Mouse (Mus musculus): ENCODE measurements around the gene Grap. TPM values are rescaled to one million over a fixed set of nuclear protein-coding genes. Genes with fewer than 3 reads are reported as not detected.

The Grap gene
- polyA plus RNA-seq, 1 experiment from 2014 or later = 8.3 TPM

DNA sequence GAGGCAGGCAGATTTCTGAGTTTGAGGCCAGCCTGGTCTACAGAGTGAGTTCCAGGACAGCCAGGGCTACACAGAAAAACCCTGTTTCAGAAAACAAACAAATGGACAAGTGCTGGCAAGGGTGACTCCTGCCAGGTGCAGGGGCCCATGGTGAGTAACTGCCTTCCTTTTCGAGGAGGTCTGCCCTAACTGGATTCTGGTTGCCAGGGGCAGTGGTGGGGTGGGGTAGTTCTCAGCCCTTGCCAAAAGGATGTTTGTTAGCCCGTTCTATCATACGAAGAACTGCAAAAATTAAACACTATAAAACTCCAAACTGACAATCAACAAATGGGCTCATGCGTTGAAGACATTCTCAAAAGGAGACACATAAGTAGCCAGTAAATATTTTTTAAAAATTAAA lies 3.4 kb upstream of the Grap start:
- Histone ChIP-seq H3K27ac (no peak overlapping the region), H3K36me3 (no peaks in the 10 kb centered on the region), H3K4me1 (0 out of 2 replicates have a peak, but pooled peaks cover 3% of the 10 kb centered on the region), H3K9ac (no peak overlapping the region), H3K4me3 (no peak overlapping the region), H3K4me2 (no peak overlapping the region), H3K27me3 (no peaks in the 10 kb centered on the region), H3K9me3 (no peaks in the 10 kb centered on the region)
- 80% methylated on average over 4 of the region's 4 CpGs for WGBS
- no peak for ATAC-seq (ENCODE audit: insufficient number of reproducible peaks, insufficient read depth, low FRiP score, low TSS enrichment, low read depth)

DNA sequence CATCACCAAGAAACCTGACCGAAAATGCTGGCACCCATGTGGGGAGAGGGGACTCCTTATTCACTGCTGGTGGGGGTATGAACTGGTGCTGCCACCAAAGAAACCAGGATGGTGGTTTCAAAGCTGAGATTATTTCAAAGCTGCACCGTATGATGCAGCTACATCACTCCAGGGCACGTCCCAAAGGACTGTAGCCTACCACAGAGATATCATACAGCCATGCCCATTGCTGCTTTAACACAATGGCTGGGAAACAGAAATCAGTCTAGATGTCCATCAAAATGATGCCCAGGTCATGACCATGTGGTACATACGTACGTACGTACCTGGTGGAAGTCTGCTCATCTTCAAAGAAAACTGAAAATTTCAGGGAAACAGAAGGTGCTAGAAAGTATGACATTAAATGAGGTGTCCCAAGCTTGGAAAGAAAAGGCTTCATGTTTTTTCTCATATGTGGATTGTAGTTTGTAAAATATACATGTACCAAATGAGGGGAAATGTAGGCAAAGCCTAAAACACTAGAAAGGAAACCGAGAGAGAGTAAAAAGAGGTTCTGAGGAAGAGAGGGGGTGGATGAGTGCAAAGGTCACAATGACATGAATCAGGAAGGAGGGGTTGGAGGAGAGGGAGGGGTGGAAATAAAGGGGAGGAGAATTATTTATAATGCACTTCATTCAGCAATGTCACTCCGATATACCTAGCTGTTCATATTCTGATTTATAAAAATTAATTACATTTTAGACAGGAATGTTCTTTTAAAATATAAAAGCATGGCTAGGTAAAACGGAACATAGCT lies 2.4 kb upstream of the Grap start:
- no peak overlapping the region for H3K4me3 ChIP-seq
- no peak for ATAC-seq (ENCODE audit: insufficient number of reproducible peaks, insufficient read depth, low FRiP score, low TSS enrichment, low read depth)
- no peak overlapping the region for H3K4me2 ChIP-seq
- no peaks in the 10 kb centered on the region for H3K9me3 ChIP-seq
- H3K27ac ChIP-seq = no peak overlapping the region
- no peaks in the 10 kb centered on the region for H3K27me3 ChIP-seq
- H3K36me3 ChIP-seq = no peaks in the 10 kb centered on the region
- no peaks in the 10 kb centered on the region for H3K4me1 ChIP-seq
- H3K9ac ChIP-seq = no peak overlapping the region
- WGBS = 80% methylated on average over 9 of the region's 9 CpGs

DNA sequence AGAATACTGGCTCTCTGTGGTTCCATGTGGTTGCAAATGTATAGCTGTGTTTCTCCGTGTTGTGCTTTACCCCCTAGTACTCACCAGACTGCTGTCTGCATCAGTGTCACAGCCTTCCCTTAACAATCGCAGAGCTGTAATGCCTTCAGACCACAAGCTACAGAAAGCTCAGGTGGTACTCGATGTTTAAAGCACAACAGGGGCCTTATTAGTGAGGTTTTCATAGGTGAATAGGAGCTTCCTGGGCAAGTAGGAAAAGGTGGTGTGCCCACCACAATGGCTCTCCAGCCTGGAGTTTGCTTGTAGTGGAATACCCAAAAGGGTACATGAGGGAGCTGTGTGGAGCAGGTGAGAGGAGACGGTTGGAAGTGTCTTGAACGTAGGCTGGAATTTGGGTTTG lies 849 bp upstream of the Grap start:
- Histone ChIP-seq H3K4me3 (no peak overlapping the region), H3K9me3 (no peaks in the 10 kb centered on the region), H3K27me3 (no peaks in the 10 kb centered on the region), H3K9ac (no peak overlapping the region), H3K27ac (no peak overlapping the region), H3K4me2 (no peak overlapping the region), H3K36me3 (no peaks in the 10 kb centered on the region), H3K4me1 (0 out of 2 replicates have a peak, but pooled peaks cover 3% of the 10 kb centered on the region)
- ATAC-seq (ENCODE audit: insufficient number of reproducible peaks, insufficient read depth, low FRiP score, low TSS enrichment, low read depth) = no peak
- WGBS = 87% methylated on average over 5 of the region's 5 CpGs

GRCm38 (mm10) chr11:61653568-61653967 lies 503 bp downstream of the Grap start:
- Histone ChIP-seq H3K27ac (no peak overlapping the region), H3K4me3 (no peak overlapping the region), H3K36me3 (no peaks in the 10 kb centered on the region), H3K9me3 (no peaks in the 10 kb centered on the region), H3K4me1 (0 out of 2 replicates have a peak, but pooled peaks cover 3% of the 10 kb centered on the region), H3K4me2 (no peak overlapping the region), H3K9ac (no peak overlapping the region), H3K27me3 (no peaks in the 10 kb centered on the region)
- ATAC-seq (ENCODE audit: insufficient number of reproducible peaks, insufficient read depth, low FRiP score, low TSS enrichment, low read depth) = no peak
- WGBS = 72% methylated on average over 2 of the region's 2 CpGs

- Histone ChIP-seq H3K9ac (no peak overlapping the region), H3K27ac (no peak overlapping the region), H3K36me3 (no peaks in the 10 kb centered on the region), H3K4me1 (0 out of 2 replicates have a peak, but pooled peaks cover 12% of the 10 kb centered on the region), H3K9me3 (no peaks in the 10 kb centered on the region), H3K4me2 (no peak overlapping the region), H3K4me3 (no peak overlapping the region), H3K27me3 (no peaks in the 10 kb centered on the region)
- 79% methylated on average over 4 of the region's 4 CpGs for WGBS
- ATAC-seq (ENCODE audit: insufficient number of reproducible peaks, insufficient read depth, low FRiP score, low TSS enrichment, low read depth) = no peak
These were observed 1.8 kb downstream of the Grap start for GRCm38 (mm10) chr11:61654786-61655311.

GRCm38 (mm10) chr11:61655649-61656048 lies 2.6 kb downstream of the Grap start:
- H3K36me3 ChIP-seq = no peaks in the 10 kb centered on the region
- WGBS = 61% methylated on average over 4 of the region's 4 CpGs
- no peak overlapping the region for H3K27ac ChIP-seq
- H3K4me2 ChIP-seq = no peak overlapping the region
- H3K4me3 ChIP-seq = no peak overlapping the region
- no peak for ATAC-seq (ENCODE audit: insufficient number of reproducible peaks, insufficient read depth, low FRiP score, low TSS enrichment, low read depth)
- 0 out of 2 replicates have a peak, but pooled peaks cover 12% of the 10 kb centered on the region for H3K4me1 ChIP-seq
- H3K27me3 ChIP-seq = no peaks in the 10 kb centered on the region
- H3K9me3 ChIP-seq = no peaks in the 10 kb centered on the region
- no peak overlapping the region for H3K9ac ChIP-seq

DNA sequence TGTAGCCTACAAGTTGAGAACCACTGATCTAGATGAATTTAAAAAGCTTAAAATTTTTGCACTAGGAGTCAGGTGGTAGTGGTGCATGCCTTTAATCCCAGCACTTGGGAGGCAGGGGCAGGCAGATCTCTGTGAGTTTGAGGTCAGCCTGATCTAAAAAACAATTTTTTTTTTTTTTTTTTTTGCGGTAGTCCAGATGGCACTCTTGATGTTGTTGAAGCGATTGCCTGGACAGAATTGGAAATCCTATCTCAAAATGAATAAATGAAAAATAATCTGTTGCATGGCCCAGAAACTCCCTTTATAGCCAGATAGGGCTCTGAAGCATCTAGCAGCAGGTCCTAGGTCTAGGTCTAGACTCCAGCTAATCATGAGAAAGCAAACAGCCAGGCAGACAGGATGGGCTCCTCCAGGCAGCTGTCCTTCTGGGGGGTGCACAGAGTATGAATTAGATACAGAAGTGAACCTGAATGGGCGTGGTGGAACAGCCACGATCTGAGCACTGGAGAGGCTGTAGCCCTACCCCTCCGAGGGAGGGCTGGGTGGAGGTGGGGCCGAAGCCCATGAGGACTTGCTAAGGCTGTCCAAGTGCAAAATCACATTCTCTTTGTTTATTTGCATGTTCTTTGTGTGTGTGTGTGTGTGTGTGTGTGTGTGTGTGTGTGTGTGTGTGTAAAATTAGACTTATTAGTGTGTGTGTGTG lies 3.2 kb downstream of the Grap start:
- Histone ChIP-seq H3K9me3 (no peaks in the 10 kb centered on the region), H3K27me3 (no peaks in the 10 kb centered on the region), H3K9ac (no peak overlapping the region), H3K4me2 (no peak overlapping the region), H3K4me3 (no peak overlapping the region), H3K4me1 (0 out of 2 replicates have a peak, but pooled peaks cover 12% of the 10 kb centered on the region), H3K27ac (no peak overlapping the region), H3K36me3 (no peaks in the 10 kb centered on the region)
- 60% methylated on average over 6 of the region's 6 CpGs for WGBS
- no peak for ATAC-seq (ENCODE audit: insufficient number of reproducible peaks, insufficient read depth, low FRiP score, low TSS enrichment, low read depth)

GRCm38 (mm10) chr11:61657432-61657831 lies 4.4 kb downstream of the Grap start:
- no peak overlapping the region for H3K27ac ChIP-seq
- H3K27me3 ChIP-seq = no peaks in the 10 kb centered on the region
- 60% methylated on average over 2 of the region's 2 CpGs for WGBS
- no peak overlapping the region for H3K9ac ChIP-seq
- ATAC-seq (ENCODE audit: insufficient number of reproducible peaks, insufficient read depth, low FRiP score, low TSS enrichment, low read depth) = no peak
- H3K36me3 ChIP-seq = no peaks in the 10 kb centered on the region
- no peaks in the 10 kb centered on the region for H3K9me3 ChIP-seq
- H3K4me3 ChIP-seq = no peak overlapping the region
- no peak overlapping the region for H3K4me2 ChIP-seq
- H3K4me1 ChIP-seq = 0 out of 2 replicates have a peak, but pooled peaks cover 12% of the 10 kb centered on the region

DNA sequence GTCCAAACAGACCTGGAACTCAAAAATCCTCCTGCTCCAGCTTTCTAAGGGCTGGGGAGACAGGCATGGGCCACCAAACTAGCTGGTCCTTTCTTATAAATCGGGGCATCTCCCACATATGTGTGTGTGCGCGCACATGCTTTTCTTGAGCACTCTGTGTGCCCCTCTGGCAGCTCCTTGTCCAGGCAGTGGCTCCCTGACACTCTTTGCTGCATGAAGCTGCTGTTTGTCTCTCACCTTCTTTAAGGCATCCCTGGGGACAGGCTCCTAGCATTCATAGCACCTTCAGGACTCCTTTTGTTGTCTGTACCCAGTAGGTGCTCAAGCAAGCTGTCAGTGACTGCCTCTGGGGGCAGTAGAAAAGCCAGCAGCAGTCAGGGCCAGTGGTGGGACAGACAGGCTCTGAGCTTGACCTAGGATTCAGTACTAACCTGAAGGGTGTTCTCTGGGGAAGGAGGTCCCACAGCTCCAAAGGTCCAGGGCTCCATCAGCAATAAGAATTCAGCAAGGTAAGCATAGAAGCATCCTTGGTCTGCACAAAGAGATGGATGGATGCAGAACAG lies 5.4 kb downstream of the Grap start:
- H3K4me2 ChIP-seq = no peak overlapping the region
- H3K27me3 ChIP-seq = no peaks in the 10 kb centered on the region
- H3K9ac ChIP-seq = no peak overlapping the region
- H3K27ac ChIP-seq = no peak overlapping the region
- H3K4me1 ChIP-seq = 0 out of 2 replicates have a peak, but pooled peaks cover 16% of the 10 kb centered on the region
- H3K9me3 ChIP-seq = no peaks in the 10 kb centered on the region
- WGBS = 92% methylated on average over 3 of the region's 3 CpGs
- no peaks in the 10 kb centered on the region for H3K36me3 ChIP-seq
- no peak overlapping the region for H3K4me3 ChIP-seq
- no peak for ATAC-seq (ENCODE audit: insufficient number of reproducible peaks, insufficient read depth, low FRiP score, low TSS enrichment, low read depth)

DNA sequence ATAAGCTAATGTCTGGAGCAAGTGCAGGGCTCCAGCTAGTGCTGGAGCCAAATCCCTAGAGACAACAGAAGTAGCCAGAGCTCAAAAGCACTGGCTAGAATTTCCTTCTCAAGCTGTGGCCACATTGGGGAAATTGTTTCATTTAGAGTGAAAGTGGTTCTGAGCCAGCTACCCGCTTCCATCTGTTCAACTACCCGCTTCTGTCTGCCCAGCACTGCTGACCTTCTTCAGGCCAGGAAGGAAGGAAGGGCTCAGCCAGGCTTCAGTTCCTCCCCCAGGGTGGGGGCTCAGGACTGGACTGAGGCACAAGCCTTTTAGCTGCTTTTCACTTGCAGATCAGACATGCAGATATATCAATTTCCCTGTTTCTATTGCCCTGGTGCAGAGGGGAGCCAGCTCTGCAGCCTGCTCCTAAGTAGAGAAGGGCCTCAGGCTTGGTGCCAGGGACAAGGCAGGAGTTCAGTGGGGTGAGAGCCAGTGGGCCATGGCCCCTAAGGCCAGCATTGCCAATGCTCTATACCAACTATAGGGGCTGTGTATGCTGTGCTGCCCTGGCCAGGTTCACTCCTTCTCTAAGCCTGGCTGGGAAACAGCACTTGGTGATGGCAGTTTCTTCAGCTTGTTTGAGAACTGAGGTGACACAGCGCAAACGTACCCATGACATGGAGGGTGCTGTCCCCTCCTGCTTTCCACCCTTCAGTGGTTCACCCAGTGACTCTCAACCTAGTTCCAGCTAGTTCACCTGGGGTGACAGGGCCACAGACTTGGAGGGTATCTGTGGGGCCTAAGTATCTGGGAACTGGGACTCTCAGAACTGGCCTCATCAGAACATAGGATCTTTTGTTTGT lies 6.2 kb downstream of the Grap start:
- no peaks in the 10 kb centered on the region for H3K36me3 ChIP-seq
- H3K27me3 ChIP-seq = no peaks in the 10 kb centered on the region
- no peak overlapping the region for H3K4me2 ChIP-seq
- no peak overlapping the region for H3K27ac ChIP-seq
- H3K4me1 ChIP-seq = 0 out of 2 replicates have a peak, but pooled peaks cover 16% of the 10 kb centered on the region
- 67% methylated on average over 4 of the region's 4 CpGs for WGBS
- ATAC-seq (ENCODE audit: insufficient number of reproducible peaks, insufficient read depth, low FRiP score, low TSS enrichment, low read depth) = no peak
- H3K9me3 ChIP-seq = no peaks in the 10 kb centered on the region
- H3K4me3 ChIP-seq = no peak overlapping the region
- no peak overlapping the region for H3K9ac ChIP-seq

DNA sequence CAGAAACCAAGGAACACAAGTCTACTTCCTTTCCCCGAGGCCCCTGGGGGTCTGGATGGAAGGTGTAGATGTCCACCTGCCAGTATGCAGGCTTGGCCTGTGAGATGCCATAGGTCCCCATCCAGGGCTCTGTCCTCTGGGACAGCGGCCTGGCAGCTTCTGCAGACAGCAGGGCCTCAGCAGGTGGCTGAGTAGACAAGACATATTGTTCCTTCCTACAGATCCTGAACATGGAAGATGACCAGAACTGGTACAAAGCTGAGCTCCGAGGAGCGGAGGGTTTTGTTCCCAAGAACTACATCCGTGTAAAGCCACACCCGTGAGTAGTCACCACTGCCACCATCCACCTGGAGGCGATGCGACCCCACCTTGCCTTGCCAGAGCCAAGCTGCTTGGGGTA lies 6.9 kb downstream of the Grap start:
- Histone ChIP-seq H3K9me3 (no peaks in the 10 kb centered on the region), H3K36me3 (no peaks in the 10 kb centered on the region), H3K27me3 (no peaks in the 10 kb centered on the region), H3K27ac (no peak overlapping the region), H3K9ac (no peak overlapping the region), H3K4me3 (no peak overlapping the region), H3K4me1 (0 out of 2 replicates have a peak, but pooled peaks cover 16% of the 10 kb centered on the region), H3K4me2 (no peak overlapping the region)
- 85% methylated on average over 8 of the region's 8 CpGs for WGBS
- no peak for ATAC-seq (ENCODE audit: insufficient number of reproducible peaks, insufficient read depth, low FRiP score, low TSS enrichment, low read depth)

Measured in embryonic facial prominence, embryonic 13.5 days (tissue).